Mouse (Mus musculus) CH12.LX (cell line): ENCODE measurements at regions not wholly inside any gene's neighbourhood (a gene's known extent, or its start where the extent isn't known, plus 50 kb on each side); places are given as distances from the start of the nearest gene placed in this dataset.

Experiments used
- DNase-seq: peaks from one replicate; pipeline ENCODE4 v3.0.0-alpha.2; 2013; ENCODE audit errors: extremely low read depth
- H3K27ac ChIP-seq: 2 replicates; pipeline ENCODE4 v1.5.1; 2012; ENCODE audit warnings: low read depth, mild to moderate bottlenecking, control low read depth, moderate library complexity; ENCODE audit not compliant: insufficient read depth
- H3K27me3 ChIP-seq: replicated peaks from 2 replicates; pipeline ENCODE3; 2012; ENCODE audit warnings: inconsistent platforms
- H3K36me3 ChIP-seq, 2 experiments: replicated peaks in 1 of 2; 2 replicates each; pipeline versions ENCODE3 to v1.6.1; 2012; ENCODE audit warnings: inconsistent platforms in 1 of 2, low read length in 1 of 2, mild to moderate bottlenecking in 1 of 2, mixed read lengths in 1 of 2, moderate library complexity in 1 of 2; ENCODE audit not compliant: control insufficient read depth in 1 of 2, insufficient read depth in 1 of 2
- H3K4me1 ChIP-seq, 2 experiments: 2 replicates each; pipeline ENCODE4 v1.6.1; 2012; ENCODE audit warnings: inconsistent platforms in 1 of 2, moderate library complexity in 1 of 2; ENCODE audit not compliant: insufficient read depth in 2 of 2, control insufficient read depth in 1 of 2
- H3K4me2 ChIP-seq: 2 replicates; pipeline ENCODE4 v1.6.1; 2012; ENCODE audit warnings: low read depth, mild to moderate bottlenecking, control low read depth; ENCODE audit not compliant: poor library complexity, insufficient read depth, severe bottlenecking
- H3K4me3 ChIP-seq, 3 experiments: fragments of 150-350 bp in 1 of 3; sonication (generic) in 1 of 3; replicated peaks in 1 of 3; 2 replicates each; pipeline versions ENCODE3 to v1.5.1; 2011 to 2012; ENCODE audit warnings: low read depth in 2 of 3, low read length in 2 of 3, mild to moderate bottlenecking in 2 of 3, moderate library complexity in 2 of 3, control low read depth in 1 of 3, improper control_type of control experiment in 1 of 3, inconsistent platforms in 1 of 3, mixed read lengths in 1 of 3; ENCODE audit not compliant: poor library complexity in 1 of 3
- H3K79me2 ChIP-seq: replicated peaks from 2 replicates; pipeline ENCODE4 v1.6.1; 2012; ENCODE audit warnings: mild to moderate bottlenecking, moderate library complexity; ENCODE audit not compliant: control insufficient read depth, poor library complexity, insufficient read depth, severe bottlenecking; ENCODE audit errors: extremely low read depth
- H3K9ac ChIP-seq: 2 replicates; pipeline ENCODE4 v1.6.1; 2012; ENCODE audit warnings: low read depth, mild to moderate bottlenecking, control low read depth, moderate library complexity; ENCODE audit not compliant: insufficient read depth
- H3K9me3 ChIP-seq: replicated peaks from 2 replicates; pipeline ENCODE3; 2012; ENCODE audit warnings: low read length, inconsistent platforms, mixed read lengths
- BHLHE40 ChIP-seq: IDR thresholded peaks from 2 replicates; pipeline ENCODE4 v1.6.1; 2011; ENCODE audit warnings: mild to moderate bottlenecking, low read depth, low read length, improper control_type of control experiment
- CHD1 ChIP-seq: IDR thresholded peaks from 2 replicates; pipeline ENCODE4 v1.6.1; 2012; ENCODE audit warnings: low read depth, low read length, improper control_type of control experiment, inconsistent platforms
- CHD2 ChIP-seq: IDR thresholded peaks from 2 replicates; pipeline ENCODE4 v1.6.1; 2011; ENCODE audit warnings: low read length, improper control_type of control experiment
- CTCF ChIP-seq, 2 experiments: IDR thresholded peaks in 1 of 2; conservative IDR thresholded peaks in 1 of 2; 2 replicates each; pipeline ENCODE4 v1.5.1; 2011 to 2012; ENCODE audit warnings: low read depth in 2 of 2, low read length in 2 of 2, improper control_type of control experiment in 1 of 2, inconsistent platforms in 1 of 2, mild to moderate bottlenecking in 1 of 2, moderate library complexity in 1 of 2
- E2F4 ChIP-seq: IDR thresholded peaks from 2 replicates; pipeline ENCODE4 v1.6.1; 2011; ENCODE audit warnings: low read depth, low read length, improper control_type of control experiment; ENCODE audit not compliant: insufficient replicate concordance
- GABPA ChIP-seq: IDR thresholded peaks from 2 replicates; pipeline ENCODE4 v1.6.1; 2012; ENCODE audit warnings: low read depth, low read length, improper control_type of control experiment, inconsistent platforms; ENCODE audit not compliant: insufficient replicate concordance
- HCFC1 ChIP-seq: IDR thresholded peaks from 2 replicates; pipeline ENCODE4 v1.6.1; 2012; ENCODE audit warnings: low read depth, mild to moderate bottlenecking, inconsistent platforms, low read length, improper control_type of control experiment
- JUND ChIP-seq: conservative IDR thresholded peaks from 2 replicates; pipeline ENCODE4 v1.6.1; 2011; ENCODE audit warnings: low read depth, low read length, improper control_type of control experiment
- MAX ChIP-seq: IDR thresholded peaks from 2 replicates; pipeline ENCODE4 v1.6.1; 2011; ENCODE audit warnings: low read length, improper control_type of control experiment
- MAZ ChIP-seq: IDR thresholded peaks from 2 replicates; pipeline ENCODE4 v1.6.1; 2012; ENCODE audit warnings: low read depth, mild to moderate bottlenecking, inconsistent platforms, low read length, improper control_type of control experiment, moderate library complexity
- MYC ChIP-seq: IDR thresholded peaks from 2 replicates; pipeline ENCODE4 v1.6.1; 2011; ENCODE audit warnings: low read depth, mild to moderate bottlenecking, improper control_type of control experiment, low read length
- NRF1 ChIP-seq: IDR thresholded peaks from 2 replicates; pipeline ENCODE4 v1.6.1; 2014; ENCODE audit warnings: low read depth, mild to moderate bottlenecking, inconsistent platforms, low read length, improper control_type of control experiment, moderate library complexity
- POLR2A ChIP-seq: IDR thresholded peaks from 2 replicates; pipeline ENCODE4 v1.6.1; 2011; ENCODE audit warnings: low read depth, mild to moderate bottlenecking, improper control_type of control experiment, low read length
- POLR2AphosphoS2 ChIP-seq: IDR thresholded peaks from 2 replicates; pipeline ENCODE4 v1.6.1; 2011; ENCODE audit warnings: low read depth, low read length, improper control_type of control experiment
- RCOR1 ChIP-seq: conservative IDR thresholded peaks from 2 replicates; pipeline ENCODE4 v1.6.1; 2012; ENCODE audit warnings: low read depth, mild to moderate bottlenecking, inconsistent platforms, low read length, improper control_type of control experiment
- TBP ChIP-seq: conservative IDR thresholded peaks from 2 replicates; pipeline ENCODE4 v1.6.1; 2011; ENCODE audit warnings: low read depth, low read length, improper control_type of control experiment
- UBTF ChIP-seq: IDR thresholded peaks from 2 replicates; pipeline ENCODE4 v1.6.1; 2012; ENCODE audit warnings: low read depth, mild to moderate bottlenecking, inconsistent platforms, low read length, improper control_type of control experiment, moderate library complexity
- USF1 ChIP-seq: IDR thresholded peaks from 2 replicates; pipeline ENCODE4 v1.6.1; 2014; ENCODE audit warnings: low read depth, mild to moderate bottlenecking, inconsistent platforms, low read length, improper control_type of control experiment
- USF2 ChIP-seq: conservative IDR thresholded peaks from 2 replicates; pipeline ENCODE4 v1.6.1; 2011; ENCODE audit warnings: low read depth, low read length, improper control_type of control experiment
- ZC3H11A ChIP-seq: IDR thresholded peaks from 2 replicates; pipeline ENCODE4 v1.6.1; 2012; ENCODE audit warnings: low read depth, mild to moderate bottlenecking, inconsistent platforms, low read length, improper control_type of control experiment
- dilution Hi-C: fragments of 300-500 bp; cut with MboI; formaldehyde crosslinking; loops from 2 replicates; pipeline ENCODE4 v1.14.3; 2020; ENCODE audit warnings: low sequenced_read_pairs; ENCODE audit not compliant: extremely low pct_unique_long_range_greater_than_20kb, extremely low pct_ligation_motif_present
- in situ Hi-C: fragments of 300-500 bp; cut with MboI; formaldehyde crosslinking; loops from 3 replicates; pipeline ENCODE4 v1.14.3; 2019; ENCODE audit warnings: low sequenced_read_pairs, low pct_ligation_motif_present, low pct_unique_long_range_greater_than_20kb, mixed read lengths

GRCm38 (mm10) chr2:51049834-51050170 is 99.1 kb downstream of the Rnd3 start:
- Histone ChIP-seq H3K4me2 (no peak overlapping the region), H3K4me3 (no peak overlapping the region), H3K27me3 (no peaks in the 10 kb centered on the region), H3K9me3 (no peaks in the 10 kb centered on the region), H3K79me2 (no peaks in the 10 kb centered on the region), H3K9ac (no peak overlapping the region), H3K36me3 (no peaks in the 10 kb centered on the region), H3K27ac (no peak overlapping the region), H3K4me1 (no peaks in the 10 kb centered on the region; a peak in 1 of 4 replicates)
- dilution Hi-C loops: no loop called here
- TF ChIP-seq CTCF (conservative IDR thresholded peaks at IDR 0.05 in 1 of 2, IDR thresholded peaks at IDR 0.05 in 1 of 2; ENCODE audit: low read depth in 2 of 2, low read length in 2 of 2) (no peak), NRF1 (no peak), USF1 (no peak)
- in situ Hi-C loops: no loop called here
- no peak for DNase-seq

- H3K9me3 ChIP-seq: no peaks in the 10 kb centered on the region
- in situ Hi-C loops (no loop called here), dilution Hi-C loops (no loop called here)
- no peak overlapping the region for H3K27ac ChIP-seq
- DNase-seq: no peak
- H3K79me2 ChIP-seq: no peaks in the 10 kb centered on the region
- H3K27me3 ChIP-seq: no peaks in the 10 kb centered on the region
- no peaks in the 10 kb centered on the region for H3K36me3 ChIP-seq
- no peak overlapping the region for H3K4me2 ChIP-seq
- no peak overlapping the region for H3K4me3 ChIP-seq
- no peak overlapping the region for H3K9ac ChIP-seq
- no peak for TF ChIP-seq ZC3H11A
- no peak for TF ChIP-seq MYC
- TF ChIP-seq CTCF (conservative IDR thresholded peaks at IDR 0.05 in 1 of 2, IDR thresholded peaks at IDR 0.05 in 1 of 2; ENCODE audit: low read depth in 2 of 2, low read length in 2 of 2): no peak
- TF ChIP-seq HCFC1: no peak
- no peak for TF ChIP-seq GABPA
- no peak for TF ChIP-seq POLR2A
- no peak for TF ChIP-seq BHLHE40
- TF ChIP-seq TBP: no peak
- no peak for TF ChIP-seq POLR2AphosphoS2
- no peak for TF ChIP-seq RCOR1
- no peak for TF ChIP-seq E2F4
- no peak for TF ChIP-seq CHD1
- no peak for TF ChIP-seq MAZ
- no peak for TF ChIP-seq UBTF
- TF ChIP-seq CHD2: no peak
- no peak for TF ChIP-seq MAX
- TF ChIP-seq USF2: no peak
- no peak for TF ChIP-seq JUND
- no peaks in the 10 kb centered on the region; a peak in 1 of 4 replicates for H3K4me1 ChIP-seq
Measured at GRCm38 (mm10) chr2:51049101-51049833, 99.6 kb downstream of the Rnd3 start.
